Mouse (Mus musculus) gastrocnemius, postnatal 14 days (tissue): ENCODE data around the gene Nek1. TPM values are rescaled to one million over a fixed set of nuclear protein-coding genes. Genes with fewer than 3 reads are reported as not detected.

Experiments used
- DNase-seq: peaks from one replicate; pipeline ENCODE4 v3.0.0; 2021; ENCODE audit warnings: mixed read lengths
- intact Hi-C: fragments of 180-260 bp; cut with DNase I; formaldehyde crosslinking; loops from one replicate; pipeline ENCODE4 v1.15.1; 2025; ENCODE audit warnings: low total_unique reads
- long read RNA-seq, 2 experiments: library from polyadenylated mRNA; stranded (forward); transcript quantifications; one replicate each; pipeline ENCODE4 v2.0.0; 2021
- total RNA-seq, 2 experiments: library from RNA; stranded (reverse); gene quantifications; 2 replicates each; pipeline ENCODE4 v1.2.3; 2021

The Nek1 gene
- total RNA-seq: 1 to 10 TPM; 4.0 to 5.8 TPM
- long read RNA-seq, experiment 1: 0 reads
- long read RNA-seq, experiment 2, partial matches to known transcripts: 1 of 1 reads
- long read RNA-seq, experiment 2, other reads (novel, unspliced or antisense): 0 of 1 reads

DNA sequence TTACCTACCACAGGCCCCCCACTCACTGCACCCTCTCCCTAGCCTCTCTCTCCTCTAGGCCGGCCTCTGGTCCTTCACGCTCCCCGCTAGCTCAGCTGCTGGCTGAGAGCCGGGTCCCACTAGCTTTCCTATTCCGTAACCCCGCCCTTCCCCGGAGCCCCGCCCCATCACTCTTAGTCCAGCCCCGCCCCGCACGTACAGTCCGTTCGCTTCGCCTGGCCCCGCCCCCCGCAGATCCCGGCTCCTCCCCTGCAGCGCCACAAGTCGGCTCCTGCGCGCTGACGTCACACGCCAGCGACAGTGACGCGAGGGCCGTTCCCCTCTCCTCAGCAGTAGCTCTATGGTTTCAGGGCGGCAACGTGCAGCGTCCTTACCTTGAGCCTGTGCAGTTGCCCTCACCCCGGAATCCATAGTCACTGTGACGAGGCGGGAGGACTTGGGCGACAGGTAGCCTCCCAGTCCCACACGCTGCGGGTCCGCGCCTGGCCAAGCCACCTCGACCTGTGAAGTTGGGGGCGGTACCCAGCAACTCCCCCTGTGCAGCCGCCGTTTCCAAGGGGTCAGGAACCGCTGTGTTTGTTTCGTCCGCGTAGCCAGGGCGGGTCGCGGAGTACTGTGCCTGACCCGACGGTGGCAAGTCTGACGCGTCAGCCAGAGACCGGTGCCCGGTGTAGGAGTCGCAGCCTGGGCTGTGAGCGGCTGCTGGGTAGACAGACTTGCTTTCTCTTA, at the start of gene Nek1:
Gene Nek1 (plus strand): TSS at position 286 of the 729 bp plus-strand sequence.
- peak; percentile 99 for DNase-seq
- intact Hi-C loops: no loop called here

DNA sequence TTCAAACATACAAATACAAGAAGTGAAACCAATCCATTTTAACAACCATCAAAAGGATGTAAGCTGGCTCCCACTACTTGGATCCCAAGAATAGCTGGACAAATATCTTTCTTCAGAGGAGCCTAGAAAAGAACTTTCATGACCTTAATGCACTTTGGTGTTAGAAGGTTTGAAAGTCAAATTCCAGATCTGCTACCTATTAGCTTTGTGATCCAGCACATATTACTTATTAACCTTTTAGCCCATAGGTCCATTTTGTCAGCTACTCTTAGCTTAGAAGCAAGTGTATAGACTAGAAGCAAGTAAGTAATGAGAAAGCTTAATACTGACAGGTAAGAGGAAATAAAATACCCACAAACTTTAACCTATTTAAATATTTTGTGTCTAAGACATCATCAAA, 45.5 kb upstream of the Nek1 start:
- intact Hi-C loops: no loop called here
- no peak for DNase-seq

DNA sequence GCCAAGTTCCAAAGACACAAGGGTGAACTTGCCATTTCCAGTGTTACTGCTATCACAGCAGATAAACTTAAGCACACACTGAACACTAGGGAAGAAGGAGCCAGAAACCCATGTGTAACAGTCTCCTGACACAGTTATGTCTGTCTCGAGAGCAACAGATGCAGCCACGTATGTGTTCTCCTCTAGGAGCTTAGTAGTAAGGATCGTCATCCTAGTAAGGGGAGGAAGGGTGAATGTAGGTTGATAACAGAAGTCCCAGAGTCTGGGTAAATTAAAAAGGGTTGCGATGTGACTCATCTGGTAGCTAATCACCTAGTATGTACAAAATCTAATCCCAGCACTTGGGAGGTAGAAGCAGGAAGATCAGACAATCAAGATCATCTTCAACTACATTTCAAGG, 43.1 kb upstream of the Nek1 start:
- DNase-seq: no peak
- intact Hi-C loops: no loop called here

DNA sequence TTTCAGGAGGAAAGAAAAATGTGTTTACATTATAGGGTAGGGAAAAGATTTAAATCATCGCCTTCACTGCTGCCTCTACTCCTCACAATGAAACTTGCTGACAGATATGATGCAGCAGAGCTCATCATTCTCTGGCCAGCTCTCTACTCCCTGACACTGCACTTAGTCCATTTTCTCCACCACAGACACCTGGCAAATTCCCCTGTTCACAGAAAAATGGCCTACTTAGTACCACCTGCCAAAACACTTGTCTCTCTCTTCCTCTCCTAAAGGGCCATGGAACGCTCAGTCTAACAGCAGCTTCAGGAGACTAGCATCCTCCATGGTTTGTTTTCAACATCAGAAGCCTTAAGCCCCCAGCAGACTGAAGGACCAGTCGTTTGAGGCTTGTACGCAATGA, 41.7 kb upstream of the Nek1 start:
- intact Hi-C loops: no loop called here

DNA sequence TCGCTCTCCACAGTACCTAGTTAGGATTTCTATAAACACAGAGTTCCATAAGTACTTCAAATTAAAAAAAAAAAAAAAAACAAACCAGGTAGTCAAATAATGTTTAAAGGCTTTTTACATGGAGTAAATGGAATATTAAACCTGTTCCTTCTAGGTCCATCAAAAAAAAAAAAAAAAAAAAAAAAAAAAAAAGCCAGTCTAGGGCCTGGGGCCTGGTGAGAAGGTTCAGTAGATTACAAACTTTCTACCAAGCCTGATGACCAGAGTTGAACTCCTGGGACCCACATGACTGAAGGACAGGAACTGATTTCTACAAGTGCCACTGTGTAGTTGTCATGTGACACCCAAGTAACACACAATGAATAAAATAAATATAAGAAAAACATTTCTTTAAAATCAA, 41.2 kb upstream of the Nek1 start:
- intact Hi-C loops: no loop called here

More for the DNA sequence above, 41.7 kb upstream of the Nek1 start:
- no peak for DNase-seq

DNA sequence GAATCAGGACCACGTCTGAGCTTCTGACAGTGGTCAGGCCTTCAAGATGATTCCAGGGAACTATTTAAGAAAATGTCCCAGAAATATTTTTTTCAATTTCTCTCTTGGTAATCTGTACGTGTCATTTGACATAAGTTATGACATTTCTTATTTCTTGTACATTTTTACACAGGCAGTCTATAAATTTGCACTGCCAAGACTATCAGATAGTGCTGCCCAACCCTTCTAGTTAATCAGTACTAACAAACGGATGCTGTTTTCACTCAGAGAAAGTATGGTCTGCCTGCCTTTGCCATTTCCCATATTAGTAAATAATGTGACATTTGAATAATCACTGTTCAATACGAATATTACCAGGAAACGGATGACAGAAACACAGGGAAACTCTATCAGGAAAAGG, 40.2 kb upstream of the Nek1 start:
- intact Hi-C loops: no loop called here
- no peak for DNase-seq

More for the DNA sequence above, 41.2 kb upstream of the Nek1 start:
- no peak for DNase-seq

DNA sequence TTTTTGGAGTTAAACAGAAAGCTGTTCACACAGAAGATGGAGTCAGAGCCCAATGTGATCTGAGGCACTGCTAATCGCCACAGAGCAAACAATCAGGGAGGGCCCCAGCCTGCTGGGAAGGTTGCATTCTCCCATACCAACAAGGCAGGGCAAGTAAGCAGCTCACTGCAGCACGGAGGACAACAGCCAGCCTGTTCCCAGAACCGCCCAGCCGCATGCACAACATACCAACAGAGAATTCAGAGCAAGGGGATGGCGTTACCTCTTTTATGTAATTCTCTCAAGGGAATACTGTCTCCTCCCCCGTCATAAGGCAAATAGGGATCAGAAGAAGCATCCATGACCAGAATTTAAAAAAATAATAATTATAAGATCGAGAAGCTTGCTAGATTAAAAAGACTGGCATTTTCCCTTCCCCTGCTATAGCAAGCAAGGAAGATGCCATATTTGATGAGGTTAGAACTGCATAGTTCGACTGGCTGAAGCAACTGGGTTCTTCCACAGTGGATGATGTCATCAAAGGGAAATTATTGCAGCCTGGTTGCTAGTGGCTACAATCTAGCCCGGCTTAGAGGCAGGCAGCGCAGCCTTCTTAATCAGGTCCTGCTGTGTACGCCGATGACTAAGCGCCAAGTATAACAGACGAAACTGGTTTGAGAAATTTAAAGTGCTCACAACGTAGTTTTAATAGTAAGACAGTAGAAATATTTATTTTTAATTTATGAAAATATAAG, 38.5 kb upstream of the Nek1 start:
- intact Hi-C loops: no loop called here

DNA sequence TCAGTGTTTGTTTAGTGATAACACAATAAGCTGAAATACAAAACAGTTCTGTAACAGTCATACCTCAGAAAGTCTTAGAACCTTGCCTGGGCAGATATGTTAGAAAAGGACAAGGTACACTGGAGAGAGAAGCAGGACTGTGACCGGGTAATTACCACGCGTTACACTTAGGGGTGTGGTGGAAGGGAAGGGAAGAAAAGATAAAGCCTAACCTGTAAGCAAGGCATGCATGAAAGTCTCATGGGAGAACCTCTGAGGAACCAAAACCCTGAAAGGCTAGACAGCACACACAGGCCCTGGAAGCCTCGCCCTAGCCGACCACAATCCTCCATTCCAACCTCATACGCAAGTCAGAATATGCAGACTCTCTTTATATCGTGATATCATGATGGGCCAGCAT, 36.1 kb upstream of the Nek1 start:
- intact Hi-C loops: no loop called here
- DNase-seq: no peak

More for the DNA sequence above, 38.5 kb upstream of the Nek1 start:
- DNase-seq: peak; percentile 44

DNA sequence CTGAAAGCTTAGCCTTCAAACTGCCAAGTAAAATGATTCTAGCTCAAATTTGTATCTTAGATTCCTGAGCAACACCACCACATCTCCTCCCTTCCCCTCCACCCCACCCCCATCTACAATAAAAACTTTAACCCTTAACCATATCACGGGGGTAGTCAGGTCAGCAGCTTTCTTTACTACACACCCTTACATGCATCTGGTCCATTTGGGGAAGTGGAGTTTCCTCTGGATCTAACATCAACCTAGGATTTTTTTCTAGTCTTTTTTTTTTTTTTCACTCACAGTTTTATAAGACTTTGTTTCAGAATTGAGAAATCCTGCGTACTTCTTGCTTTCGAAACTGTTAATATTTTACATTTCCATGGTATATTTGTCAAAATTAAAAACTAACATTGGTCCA, 30.2 kb upstream of the Nek1 start:
- DNase-seq: no peak
- intact Hi-C loops: no loop called here

DNA sequence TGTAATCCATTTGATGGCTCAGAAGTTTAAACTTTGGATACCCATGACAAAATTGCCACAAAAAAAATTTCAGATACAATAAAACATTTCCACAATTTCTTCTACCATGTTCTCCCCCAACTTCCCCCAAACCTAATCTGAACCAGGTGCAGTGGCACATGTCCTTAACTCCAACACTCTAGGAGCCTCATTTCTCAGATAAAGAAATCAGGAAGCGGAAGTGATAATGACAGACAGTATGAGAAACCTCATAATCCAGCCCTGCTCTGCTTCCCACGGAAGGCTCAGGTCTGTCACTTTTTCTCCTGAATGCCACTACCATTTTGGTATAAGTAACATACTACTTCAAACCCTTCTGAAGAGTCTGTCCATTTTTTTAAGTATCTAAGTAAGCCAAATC, 29.1 kb upstream of the Nek1 start:
- no peak for DNase-seq
- intact Hi-C loops: no loop called here

DNA sequence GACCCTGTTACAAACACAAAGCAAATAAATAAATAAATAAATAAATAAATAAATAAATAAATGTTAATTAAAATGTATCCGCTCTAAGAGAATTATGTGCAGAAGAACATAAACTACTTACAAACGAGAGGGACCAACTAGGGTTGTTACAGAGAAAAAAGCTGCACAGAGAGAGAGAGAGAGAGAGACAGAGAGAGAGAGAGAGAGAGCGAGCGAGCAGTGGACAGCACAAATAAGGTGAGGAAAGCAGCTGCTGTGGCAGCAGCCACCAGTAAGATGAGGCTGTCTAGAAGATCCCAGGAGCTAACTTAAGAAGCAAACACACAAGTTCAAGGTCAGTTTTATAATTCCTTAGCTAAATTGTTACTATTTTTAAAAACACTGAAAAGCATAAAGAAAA, 28.5 kb upstream of the Nek1 start:
- no peak for DNase-seq
- intact Hi-C loops: no loop called here

DNA sequence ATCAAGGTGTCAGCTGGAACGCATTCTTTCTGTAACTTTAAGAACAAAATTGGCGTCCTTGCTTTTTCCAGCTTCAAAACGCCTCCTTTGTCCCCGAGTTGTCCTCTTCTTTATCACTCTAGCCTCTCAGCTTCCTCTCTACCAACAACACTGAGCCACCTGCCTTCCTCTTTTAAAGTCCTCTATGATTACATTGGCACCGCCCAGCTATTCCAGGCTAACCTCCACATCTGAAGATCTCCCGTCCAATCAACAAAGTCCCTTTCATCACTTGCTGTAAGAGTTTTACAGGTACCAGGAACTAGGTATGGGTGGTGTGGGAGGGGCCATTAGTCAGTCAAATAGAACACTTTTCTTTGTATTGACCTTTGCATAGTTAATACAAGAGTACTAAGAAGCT, 27.7 kb upstream of the Nek1 start:
- intact Hi-C loops: no loop called here
- no peak for DNase-seq

DNA sequence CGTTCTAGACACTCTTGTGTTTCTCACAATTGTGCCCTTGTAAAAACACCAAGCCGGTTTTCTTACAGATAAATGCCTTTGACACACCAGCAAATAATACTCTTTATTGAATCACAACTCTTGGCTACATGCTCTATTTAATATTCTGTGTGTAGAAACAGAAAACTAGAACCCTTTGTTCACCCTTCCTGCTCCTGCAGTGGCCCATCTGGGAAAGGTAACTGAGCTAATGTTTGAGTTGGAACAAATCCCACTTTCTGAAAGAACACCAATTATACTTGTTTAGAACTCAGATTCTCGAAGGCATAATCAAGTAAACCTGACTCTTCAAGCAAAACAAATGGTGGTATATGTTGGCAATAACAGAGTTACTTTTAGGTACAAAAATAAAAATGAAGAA, 27.3 kb upstream of the Nek1 start:
- no peak for DNase-seq
- intact Hi-C loops: no loop called here

DNA sequence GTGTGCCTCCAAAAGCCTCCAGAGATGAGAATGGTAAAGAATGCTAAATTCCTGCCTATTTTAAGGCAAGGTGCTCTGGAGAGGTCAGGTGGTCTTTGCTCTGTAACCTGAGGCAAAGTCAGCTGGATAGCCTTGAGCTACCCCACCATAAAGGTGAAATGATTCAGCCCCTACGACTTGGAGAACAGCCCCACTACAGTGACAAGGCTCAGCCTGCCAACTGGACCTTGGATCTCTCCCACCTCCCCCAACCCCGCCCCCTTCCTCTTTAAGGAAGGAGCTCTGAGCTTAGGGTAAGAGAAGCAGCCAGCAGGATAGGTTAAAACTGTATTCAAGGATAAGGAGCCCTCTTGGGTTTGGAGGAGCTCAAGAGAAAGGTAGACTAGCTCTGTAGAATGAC, 23.9 kb upstream of the Nek1 start:
- DNase-seq: no peak
- intact Hi-C loops: no loop called here

DNA sequence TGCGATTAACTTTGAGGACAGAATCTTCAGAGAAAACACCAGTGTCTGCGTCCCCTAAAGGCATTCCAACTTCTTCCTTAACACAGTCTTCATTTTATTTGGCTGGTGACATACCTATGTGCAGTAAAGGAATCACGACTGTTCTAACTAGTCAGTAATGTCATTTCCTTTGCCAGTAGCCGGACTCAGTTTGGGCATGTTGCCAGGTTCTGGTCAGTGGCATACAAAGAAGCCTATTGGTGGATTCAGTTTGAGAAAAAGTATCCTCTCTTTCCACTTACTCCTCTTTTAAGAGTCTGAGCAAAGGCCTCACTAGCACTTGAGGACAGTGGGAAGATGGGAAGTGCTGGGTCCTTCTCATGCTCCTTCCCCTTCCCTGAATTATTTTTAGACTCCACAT, 21.2 kb upstream of the Nek1 start:
- intact Hi-C loops: no loop called here
- DNase-seq: peak; percentile 17

DNA sequence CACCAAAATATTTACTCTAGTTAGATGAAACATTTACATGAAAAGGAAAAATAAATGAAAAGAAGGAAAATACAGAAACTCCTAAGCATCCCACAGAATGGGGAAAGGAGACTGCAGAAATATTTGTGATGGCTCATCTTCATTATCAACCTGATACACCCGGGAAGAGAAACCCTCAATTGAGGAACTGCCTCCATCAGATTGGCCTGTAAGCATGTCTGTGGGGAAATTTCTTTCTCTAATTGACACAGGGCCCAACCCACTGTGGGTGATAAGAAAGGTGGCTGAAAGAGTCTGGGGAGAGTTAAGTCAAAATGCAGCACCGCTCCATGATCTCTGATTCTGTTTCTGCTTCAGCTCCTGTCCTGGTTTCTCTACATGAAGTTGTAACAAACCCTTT, 19.5 kb upstream of the Nek1 start:
- DNase-seq: no peak
- intact Hi-C loops: no loop called here

DNA sequence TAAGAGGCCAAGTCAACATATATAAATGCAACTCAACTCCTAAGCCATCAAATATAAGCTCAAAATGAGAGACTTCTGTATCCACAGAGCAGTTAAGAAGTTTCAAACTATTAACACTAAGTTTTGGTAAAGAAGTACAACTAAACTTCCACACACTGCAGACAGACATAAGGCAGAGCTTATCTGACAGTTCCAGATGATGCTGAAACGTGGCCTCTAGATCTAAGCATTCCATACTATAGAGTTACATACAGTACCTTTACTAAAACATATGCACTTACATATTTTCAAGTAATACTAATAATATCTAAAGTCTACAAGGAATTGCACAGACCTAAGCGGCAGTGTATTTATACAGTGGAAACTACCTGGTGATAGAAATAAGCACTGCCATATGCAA, 18.2 kb upstream of the Nek1 start:
- intact Hi-C loops: no loop called here
- no peak for DNase-seq

DNA sequence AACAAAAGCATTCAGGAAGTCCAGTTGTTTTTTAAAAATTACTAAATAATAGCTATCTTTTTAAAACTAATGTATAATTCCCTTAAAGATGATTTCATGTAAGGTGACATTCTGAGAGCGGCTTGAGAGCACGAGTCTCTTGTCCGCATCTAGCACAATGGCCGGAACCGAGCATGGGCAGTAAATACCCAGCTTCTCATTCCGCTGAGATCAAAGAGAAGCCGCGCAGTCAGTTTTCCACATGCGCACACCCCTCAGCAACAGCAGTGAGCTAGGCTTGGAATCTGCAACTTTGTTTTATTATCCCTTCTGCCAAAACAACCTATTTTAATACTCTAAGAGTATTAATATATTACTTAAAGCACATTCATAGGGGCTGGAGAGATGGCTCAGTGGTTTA, 16.2 kb upstream of the Nek1 start:
- intact Hi-C loops: no loop called here
- no peak for DNase-seq

DNA sequence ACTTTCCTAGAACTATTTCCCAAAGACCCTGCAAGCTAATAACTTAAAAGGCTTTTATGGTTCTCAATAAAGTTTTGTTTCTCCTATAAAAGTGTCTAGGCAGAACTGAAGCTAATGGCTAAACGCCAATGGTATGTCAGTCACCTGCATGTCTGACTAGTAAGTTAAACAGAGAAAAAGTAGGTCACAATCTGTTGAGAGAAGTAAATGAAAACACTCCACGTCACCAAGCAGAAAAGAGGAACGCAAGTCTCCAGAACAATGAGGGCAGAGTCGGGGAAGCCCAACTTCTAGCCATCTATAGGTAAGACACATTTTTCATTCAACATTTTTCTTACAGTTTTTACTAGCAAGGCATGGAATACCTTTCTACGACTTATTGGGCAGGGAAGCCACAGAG, 14.5 kb upstream of the Nek1 start:
- DNase-seq: no peak
- intact Hi-C loops: no loop called here

DNA sequence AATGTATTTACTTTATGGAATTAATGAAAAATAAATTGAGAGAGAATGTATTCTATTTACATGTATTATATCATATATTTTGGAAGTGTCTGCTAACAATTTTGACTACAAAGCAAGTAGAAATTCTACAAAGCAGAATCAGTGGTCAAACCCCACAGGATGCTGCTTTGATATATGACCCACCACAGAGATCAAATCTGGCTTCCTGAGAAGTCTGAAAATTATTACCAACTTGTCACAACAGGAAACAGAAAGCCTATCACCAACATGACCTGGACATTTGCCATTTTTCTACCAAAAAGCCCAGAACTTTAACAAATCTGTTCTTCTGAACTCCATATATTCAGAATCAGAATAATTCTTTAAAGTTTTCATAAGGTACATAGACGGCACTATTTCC, 11.6 kb upstream of the Nek1 start:
- intact Hi-C loops: no loop called here
- no peak for DNase-seq
